Mouse (Mus musculus): ENCODE measurements around the gene Fam71b.

GRCm38 (mm10) chr11:46366357-46366756 lies 30.0 kb upstream of the Fam71b start:
- TF ChIP-seq GATA1 (IDR thresholded peaks at IDR 0.05; ENCODE audit: low read length) (no peak), TAL1 (IDR thresholded peaks at IDR 0.05; ENCODE audit: low read length) (no peak)
